Mouse (Mus musculus) bone marrow, adult 2 months (tissue): ENCODE measurements at regions not wholly inside any gene's neighbourhood (a gene's known extent, or its start where the extent isn't known, plus 50 kb on each side); places are given as distances from the start of the nearest gene placed in this dataset.

Source experiments
- CTCF ChIP-seq: fragments of 200-500 bp; IDR thresholded peaks from 2 replicates; pipeline ENCODE4 v1.5.1; 2011; ENCODE audit warnings: low read length, control low read depth; ENCODE audit not compliant: control insufficient read depth, insufficient read depth
- POLR2A ChIP-seq: fragments of 200-500 bp; IDR thresholded peaks from 2 replicates; pipeline ENCODE4 v1.6.1; 2011; ENCODE audit warnings: low read depth, mild to moderate bottlenecking, control low read depth, low read length, borderline replicate concordance; ENCODE audit not compliant: control insufficient read depth

DNA sequence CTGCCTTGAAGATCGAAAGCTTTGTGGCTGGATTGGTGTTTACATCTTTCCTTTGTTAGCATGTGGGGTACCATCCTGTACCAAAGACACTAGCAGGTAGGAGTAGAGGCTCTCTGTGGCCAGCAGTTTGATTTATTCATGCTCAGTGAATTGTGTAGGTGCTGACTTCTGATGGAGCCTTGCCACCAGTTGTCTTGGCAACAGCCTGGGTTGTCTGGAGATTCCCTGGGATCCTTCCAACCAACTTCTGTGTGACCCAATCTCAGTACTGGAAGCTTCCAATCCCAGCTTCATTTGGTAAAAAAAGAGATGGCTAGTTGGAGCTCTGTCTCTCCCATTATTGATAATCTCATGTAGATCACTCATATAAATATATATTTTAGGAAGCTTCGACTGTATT, 73.6 kb downstream of the Gm19935 start:
- TF ChIP-seq CTCF (no peak), POLR2A (no peak)
